Mouse (Mus musculus) lung, adult 2 months (tissue): Measurements from ENCODE around the gene Gm20695. TPM values are rescaled to one million over a fixed set of nuclear protein-coding genes. Genes with fewer than 3 reads are reported as not detected.
A peak's percentile ranks its signal among the peaks of the same experiment; 100 is the strongest.

Experiments
- DNase-seq: peaks from one replicate; pipeline ENCODE4 v3.0.0; 2022
- H3K4me1 ChIP-seq: fragments of 200-500 bp; 2 replicates; pipeline ENCODE4 v1.6.1; 2011; ENCODE audit warnings: low read length; ENCODE audit not compliant: control insufficient read depth, insufficient read depth
- H3K4me3 ChIP-seq: fragments of 200-500 bp; replicated peaks from 2 replicates; pipeline ENCODE3; 2011; ENCODE audit warnings: low read depth, mild to moderate bottlenecking, control low read depth, low read length; ENCODE audit errors: extremely low read depth
- CTCF ChIP-seq: fragments of 200-500 bp; IDR thresholded peaks from 2 replicates; pipeline ENCODE4 v1.5.1; 2011; ENCODE audit warnings: mild to moderate bottlenecking, low read length, control low read depth; ENCODE audit not compliant: insufficient read depth
- POLR2A ChIP-seq: fragments of 200-500 bp; IDR thresholded peaks from 2 replicates; pipeline ENCODE4 v1.6.1; 2011; ENCODE audit warnings: low read depth, mild to moderate bottlenecking, control low read depth, low read length, borderline replicate concordance; ENCODE audit errors: extremely low read depth
- WGBS: fragments of 180-500 bp; shearing (Covaris S2); methylation state at CpG from one replicate; pipeline ENCODE4 v1.1.7; 2018; 5-methylcytosine and 5-hydroxymethylcytosine counted together
- polyA plus RNA-seq: library from polyadenylated mRNA; depleted of rRNA; stranded (reverse); fragments of >200 nt; gene quantifications from 2 replicates; pipeline ENCODE4 v1.2.3, GENCODE M21; 2012; rRNA removed

Gm20695 gene
- polyA plus RNA-seq, 1 experiment: 0.14 TPM

- WGBS: 26% methylated on average over 1 of the region's 1 CpGs
These were observed 44.1 kb downstream of the Gm20695 start for GRCm38 (mm10) chr16:3928582-3928981.

DNA sequence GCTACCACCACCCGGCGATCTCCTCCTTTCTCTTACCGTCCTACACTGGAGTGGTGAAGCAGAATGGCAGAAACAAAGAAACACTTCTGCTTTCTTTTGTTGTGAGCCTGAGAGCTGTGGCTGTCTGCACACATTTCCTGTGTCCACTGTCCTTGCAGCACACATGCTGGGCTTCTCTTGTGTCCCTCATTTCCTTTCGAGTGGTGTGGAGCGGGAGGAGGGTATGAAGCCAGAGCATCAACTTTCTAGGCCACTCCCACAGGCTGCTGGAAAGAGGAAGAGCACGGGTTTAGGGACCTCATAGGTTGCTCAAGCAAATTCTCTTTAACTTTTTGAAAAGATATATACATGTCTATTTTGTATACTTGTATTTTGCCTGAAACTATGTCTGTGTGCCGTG lies 44.7 kb downstream of the Gm20695 start:
- WGBS: 67% methylated on average over 7 of the region's 7 CpGs
- no peak for TF ChIP-seq CTCF
- no peak for TF ChIP-seq POLR2A

More at GRCm38 (mm10) chr16:3928582-3928981, 44.1 kb downstream of the Gm20695 start:
- TF ChIP-seq POLR2A (no peak), CTCF (no peak)
- Histone ChIP-seq H3K4me3 (no peak overlapping the region), H3K4me1 (peaks cover 2% of the 10 kb centered on the region; the same call in 1 of the 2 replicates)
- DNase-seq: no peak

DNA sequence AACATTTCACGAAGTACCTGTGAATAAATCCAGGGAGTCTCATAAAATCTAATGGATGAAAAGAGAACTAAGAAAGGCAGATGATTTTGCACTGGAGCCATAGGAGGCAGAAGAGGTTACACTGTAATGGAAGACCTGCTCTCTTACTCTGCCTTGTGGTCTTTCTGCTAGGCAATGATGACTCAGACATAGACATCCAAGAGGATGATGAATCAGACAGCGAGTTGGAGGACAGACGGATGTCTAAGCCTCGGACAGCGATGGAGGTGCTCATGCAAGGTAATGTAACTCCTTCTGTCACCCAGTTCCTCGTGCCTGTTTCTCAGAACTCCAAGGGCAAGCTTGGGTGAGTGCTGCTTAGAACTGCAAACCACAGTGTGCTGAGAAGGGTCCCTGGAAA lies 49.1 kb downstream of the Gm20695 start:
- no peak for DNase-seq
- Histone ChIP-seq H3K4me3 (no peak overlapping the region), H3K4me1 (peaks cover 5% of the 10 kb centered on the region; the same call in 1 of the 2 replicates)
- WGBS: 86% methylated on average over 6 of the region's 6 CpGs
- TF ChIP-seq CTCF (no peak), POLR2A (no peak)

More for the DNA sequence above, 44.7 kb downstream of the Gm20695 start:
- Histone ChIP-seq H3K4me3 (no peak overlapping the region), H3K4me1 (peaks cover 5% of the 10 kb centered on the region; the same call in 1 of the 2 replicates)
- DNase-seq: no peak

- DNase-seq: peak; percentile 6
- H3K4me1 ChIP-seq: peaks cover 5% of the 10 kb centered on the region; the same call in 1 of the 2 replicates
- 61% methylated on average over 1 of the region's 1 CpGs for WGBS
- no peak overlapping the region for H3K4me3 ChIP-seq
- TF ChIP-seq CTCF (no peak), POLR2A (no peak)
These were observed 49.6 kb downstream of the Gm20695 start for GRCm38 (mm10) chr16:3934091-3934490.

DNA sequence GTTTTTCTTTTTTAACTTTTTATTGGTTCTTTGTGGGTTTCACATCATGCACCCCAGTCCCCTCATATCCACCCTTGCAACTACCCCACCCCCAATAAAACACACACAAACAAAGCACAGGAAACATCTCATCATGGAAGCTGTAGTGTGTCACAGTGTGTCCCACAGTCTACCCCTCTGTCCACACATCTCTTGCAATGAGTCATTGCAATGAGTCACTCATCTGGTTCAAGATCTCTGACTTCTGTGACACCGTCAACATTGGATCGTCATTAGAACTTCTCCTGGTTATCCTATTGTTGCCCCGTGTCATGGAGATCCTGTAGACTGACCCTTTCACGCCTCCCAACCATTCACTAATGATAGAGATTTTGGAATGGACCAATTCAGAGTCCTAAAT lies 50.3 kb downstream of the Gm20695 start:
- TF ChIP-seq POLR2A (no peak), CTCF (no peak)
- Histone ChIP-seq H3K4me1 (peaks cover 5% of the 10 kb centered on the region; the same call in 1 of the 2 replicates), H3K4me3 (no peak overlapping the region)
- WGBS: 73% methylated on average over 4 of the region's 4 CpGs
- DNase-seq: no peak

DNA sequence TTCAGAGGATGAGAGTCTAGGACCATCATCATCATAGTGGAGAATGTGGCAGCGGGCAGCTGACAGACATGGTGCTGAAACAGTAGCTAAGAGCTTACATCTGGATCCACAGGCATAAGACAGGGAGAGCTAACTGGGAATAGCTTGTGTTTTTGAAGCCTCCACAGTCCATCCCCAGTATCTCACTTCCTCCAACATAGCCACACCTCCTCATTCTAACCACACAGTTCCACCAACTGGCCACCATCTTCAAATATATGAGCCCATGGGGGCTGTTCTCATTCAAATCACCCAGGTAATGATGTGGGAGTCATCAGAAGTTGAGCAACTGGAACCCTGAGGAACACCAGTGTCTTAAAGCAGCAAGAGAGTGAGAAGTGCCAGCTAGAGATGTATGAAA lies 66.7 kb downstream of the Gm20695 start:
- no peaks in the 10 kb centered on the region for H3K4me1 ChIP-seq
- TF ChIP-seq CTCF: no peak
- TF ChIP-seq POLR2A: no peak
- no peak overlapping the region for H3K4me3 ChIP-seq
- DNase-seq: no peak
- 89% methylated on average over 1 of the region's 1 CpGs for WGBS

DNA sequence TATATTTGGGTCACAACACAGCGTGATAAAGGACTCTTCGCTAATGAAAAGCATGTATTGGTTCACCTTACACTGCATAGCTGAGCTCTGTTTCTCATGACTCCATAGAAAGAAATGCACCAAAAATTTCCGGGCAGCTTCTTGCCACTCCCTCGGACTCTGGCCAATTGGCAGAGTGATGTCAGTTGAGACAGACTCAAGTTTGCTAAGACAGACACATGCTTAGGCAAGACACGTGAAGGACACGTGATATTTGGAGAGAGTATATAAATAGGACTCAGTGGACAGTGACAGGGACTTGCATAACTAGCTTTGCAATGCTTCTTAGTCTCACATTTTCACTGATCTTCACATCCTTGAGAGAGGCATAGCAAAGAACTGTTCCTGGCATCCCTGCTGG lies 71.9 kb downstream of the Gm20695 start:
- Histone ChIP-seq H3K4me3 (no peak overlapping the region), H3K4me1 (no peaks in the 10 kb centered on the region)
- WGBS: 72% methylated on average over 6 of the region's 6 CpGs
- TF ChIP-seq CTCF (no peak), POLR2A (no peak)
- no peak for DNase-seq

DNA sequence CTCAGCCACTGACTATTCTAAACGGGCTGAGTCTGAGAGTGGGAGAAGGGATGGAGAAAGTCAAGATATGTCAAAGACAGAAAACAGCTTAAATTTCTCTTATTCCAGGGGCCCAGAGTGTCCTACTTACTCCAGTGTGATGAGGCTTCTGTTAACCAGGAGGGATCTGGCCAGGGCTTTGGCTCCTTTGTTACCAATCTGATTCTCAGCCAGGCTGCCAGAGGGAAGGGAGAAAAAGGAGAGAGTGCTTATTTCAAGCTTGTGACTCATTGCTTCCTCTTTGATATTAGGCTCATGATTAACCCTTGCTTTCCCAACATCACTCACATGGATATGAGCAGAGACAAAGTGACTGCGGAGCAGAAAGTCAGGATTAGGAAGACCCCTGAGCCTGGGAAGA lies 74.8 kb downstream of the Gm20695 start:
- no peak for TF ChIP-seq CTCF
- TF ChIP-seq POLR2A: no peak
- H3K4me1 ChIP-seq: no peaks in the 10 kb centered on the region
- DNase-seq: no peak
- H3K4me3 ChIP-seq: no peak overlapping the region
- WGBS: 51% methylated on average over 2 of the region's 2 CpGs

- 64% methylated on average over 10 of the region's 10 CpGs for WGBS
- no peak for DNase-seq
- no peak for TF ChIP-seq POLR2A
- no peak for TF ChIP-seq CTCF
These were observed 80.5 kb downstream of the Gm20695 start for GRCm38 (mm10) chr16:3964990-3965389.

DNA sequence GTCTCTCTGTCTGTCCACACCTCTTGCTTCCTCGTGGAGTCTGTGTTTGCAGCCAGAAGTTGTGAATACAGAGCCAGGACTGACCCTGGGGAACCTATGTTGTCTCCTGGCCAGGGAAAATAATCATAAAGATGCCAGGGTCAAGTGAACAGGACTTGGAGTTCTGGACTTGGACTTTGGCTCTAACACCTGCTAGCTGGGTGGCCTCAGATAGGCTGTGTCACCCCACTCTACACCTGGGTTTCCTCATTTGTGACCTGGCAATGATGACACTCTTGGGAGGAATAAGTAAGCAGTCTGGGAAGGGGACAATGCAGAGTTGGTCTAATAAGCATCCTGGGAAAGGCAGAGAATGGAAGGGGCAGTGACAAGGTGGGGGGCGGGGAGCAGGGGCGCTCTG lies 81.1 kb downstream of the Gm20695 start:
- no peaks in the 10 kb centered on the region for H3K4me1 ChIP-seq
- no peak for DNase-seq
- H3K4me3 ChIP-seq: no peak overlapping the region
- TF ChIP-seq CTCF (no peak), POLR2A (no peak)
- 79% methylated on average over 3 of the region's 3 CpGs for WGBS

More at GRCm38 (mm10) chr16:3964990-3965389, 80.5 kb downstream of the Gm20695 start:
- Histone ChIP-seq H3K4me1 (no peaks in the 10 kb centered on the region), H3K4me3 (no peak overlapping the region)

Other genes with a start within 250 kb of the Gm20695 start
- 0.38 and 0.54 TPM in 2 replicates for gene Mefv, start 166.6 kb upstream of the Gm20695 start, polyA plus RNA-seq
- gene Zfp263, start 140.6 kb upstream of the Gm20695 start, polyA plus RNA-seq: 7.7 and 8.0 TPM in 2 replicates
- not detected in 2 replicates for gene Olfr15, start 53.8 kb upstream of the Gm20695 start, polyA plus RNA-seq
- gene Zfp174, start 37.4 kb upstream of the Gm20695 start, polyA plus RNA-seq: 0.96 and 1.1 TPM in 2 replicates
- gene Naa60, start 12.3 kb upstream of the Gm20695 start, polyA plus RNA-seq: 59.4 and 65.8 TPM in 2 replicates
- 3.4 and 3.5 TPM in 2 replicates for gene Zfp597, start 87 bp upstream of the Gm20695 start, polyA plus RNA-seq
- gene 1700037C18Rik, start 24.0 kb downstream of the Gm20695 start, polyA plus RNA-seq: 14.9 TPM in 2 replicates
- 5.7 and 6.3 TPM in 2 replicates for gene Cluap1, start 24.2 kb downstream of the Gm20695 start, polyA plus RNA-seq
- gene Nlrc3, start 92.0 kb downstream of the Gm20695 start, polyA plus RNA-seq: 5.9 and 6.3 TPM in 2 replicates
- gene Slx4, start 119.1 kb downstream of the Gm20695 start, polyA plus RNA-seq: 16.3 and 17.2 TPM in 2 replicates
- 0.11 and 0.18 TPM in 2 replicates for gene Dnase1, start 152.3 kb downstream of the Gm20695 start, polyA plus RNA-seq
- 47.8 and 54.6 TPM in 2 replicates for gene Trap1, start 193.2 kb downstream of the Gm20695 start, polyA plus RNA-seq